Mouse (Mus musculus): ENCODE measurements around the gene Emilin2.

Emilin2 gene

DNA sequence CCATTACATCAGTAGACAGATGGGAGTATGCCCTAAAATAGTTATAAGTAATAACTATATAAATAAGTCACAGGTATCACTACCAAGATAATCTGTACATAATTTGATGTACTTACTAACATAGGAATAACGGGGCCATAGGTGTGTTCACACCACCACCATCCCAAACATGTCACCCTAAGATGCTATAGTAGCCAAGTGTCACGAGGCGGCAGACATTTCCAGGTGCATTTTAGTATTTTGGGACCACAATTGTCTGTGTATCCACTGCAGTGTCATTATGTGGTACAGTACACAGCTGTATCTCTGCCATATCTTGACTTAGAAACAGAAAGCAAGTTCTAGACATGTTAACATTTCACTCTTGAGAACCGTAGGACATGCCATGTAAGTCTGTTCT, 78.6 kb downstream of the Emilin2 start:
- no peak for DNase-seq (ENCODE audit: low spot score)

DNA sequence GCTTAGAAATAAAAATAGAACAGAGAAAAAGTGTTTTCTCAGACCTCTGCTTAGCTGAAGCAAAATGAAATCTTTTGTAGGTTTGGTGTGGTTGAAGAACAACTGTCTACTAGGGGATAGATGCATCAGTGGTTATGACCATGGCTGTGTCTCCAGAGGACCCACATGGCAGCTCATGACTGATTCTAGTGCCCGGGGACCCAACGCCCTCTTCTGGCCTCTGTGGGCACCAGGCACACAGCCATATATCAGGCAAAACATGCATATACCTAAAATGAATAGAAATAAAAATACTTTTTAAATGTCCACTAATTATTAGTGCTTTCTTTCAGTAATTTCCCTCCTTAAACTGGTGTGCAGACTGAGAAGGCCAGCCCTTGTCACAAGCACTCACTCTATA, 79.8 kb downstream of the Emilin2 start:
- DNase-seq (ENCODE audit: low spot score), result no peak

DNA sequence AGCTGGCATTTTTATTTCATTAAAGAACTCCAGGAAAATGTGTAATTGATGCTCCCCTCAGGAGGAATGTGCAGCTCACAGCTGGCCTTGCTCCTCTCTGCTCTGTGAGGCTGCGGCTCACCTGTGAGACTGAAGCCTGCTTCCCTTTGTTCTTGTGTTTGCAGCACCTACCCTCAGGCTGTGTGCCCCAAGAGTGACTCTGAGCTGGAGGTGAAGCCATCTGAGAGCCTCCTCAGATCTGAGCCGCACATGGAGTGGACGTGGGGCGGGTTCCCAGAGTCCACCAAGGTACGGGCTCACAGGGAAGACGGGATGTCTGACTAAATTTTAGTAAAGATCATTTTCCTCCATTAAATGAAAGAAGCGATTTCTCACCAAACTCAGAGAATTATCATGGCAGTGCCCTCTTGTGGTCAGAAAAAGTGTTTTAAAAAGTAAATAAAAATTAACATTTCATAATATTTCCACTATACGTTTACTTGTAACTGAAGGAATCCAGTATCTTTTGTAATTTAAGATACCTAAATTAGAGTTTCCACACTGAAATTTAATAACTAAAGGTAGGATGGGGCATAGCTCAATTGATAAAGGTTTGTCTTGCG, 81.6 kb downstream of the Emilin2 start:
- DNase-seq (ENCODE audit: low spot score), result no peak

DNA sequence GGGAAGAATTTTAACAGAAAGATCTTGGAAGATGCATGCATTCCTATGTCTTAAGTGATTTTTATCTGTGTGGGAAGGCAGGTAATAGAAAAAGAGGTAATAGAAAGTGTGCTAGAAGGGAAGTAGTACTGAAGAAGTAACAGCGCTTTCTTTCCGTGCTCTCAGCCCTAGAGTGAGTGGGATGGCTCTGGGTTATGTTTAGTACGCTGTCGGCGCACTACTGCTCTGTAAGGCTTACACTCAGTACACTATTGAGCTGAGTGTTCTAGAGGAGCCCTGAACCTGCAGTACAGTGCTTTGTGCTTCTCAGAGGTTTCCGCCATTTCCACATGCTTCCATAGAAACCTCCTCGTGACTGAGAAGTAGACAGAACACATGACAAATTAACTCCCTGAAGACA, 83.1 kb downstream of the Emilin2 start:
- DNase-seq (ENCODE audit: low spot score), result no peak

DNA sequence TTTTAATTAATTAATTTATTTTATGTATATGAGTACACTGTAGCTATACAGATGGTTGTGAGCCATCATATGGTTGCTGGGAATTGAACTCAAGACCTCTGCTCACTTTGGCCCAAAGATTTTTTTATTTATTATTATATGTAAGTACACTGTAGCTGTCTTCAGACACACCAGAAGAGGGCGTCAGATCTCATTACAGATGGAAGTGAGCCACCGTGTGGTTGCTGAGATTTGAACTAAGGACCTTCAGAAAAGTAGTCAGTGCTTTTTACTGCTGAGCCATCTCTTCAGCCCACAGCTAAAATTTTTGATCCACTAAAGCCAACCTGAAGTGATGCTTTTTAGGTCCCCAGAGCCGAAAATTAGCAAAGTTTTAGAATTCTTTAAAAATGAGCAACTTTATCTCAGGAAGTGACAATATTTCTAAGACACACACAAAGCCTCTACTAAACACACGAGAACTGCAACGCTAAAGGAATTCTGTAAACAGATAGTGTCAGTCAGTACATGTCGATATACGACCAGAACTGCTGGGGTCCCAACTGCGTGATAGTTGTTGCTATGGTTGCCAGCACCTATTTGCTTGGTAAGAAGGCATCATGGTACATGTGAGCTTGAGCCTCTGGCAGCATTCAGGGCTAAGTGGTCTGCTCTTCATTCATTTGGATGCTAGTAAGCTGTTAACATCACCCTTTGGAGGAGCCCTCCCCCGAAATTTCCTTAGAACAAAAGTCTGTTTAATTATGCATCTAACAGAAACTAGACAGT, 84.5 kb downstream of the Emilin2 start:
- no peak for DNase-seq (ENCODE audit: low spot score)

DNA sequence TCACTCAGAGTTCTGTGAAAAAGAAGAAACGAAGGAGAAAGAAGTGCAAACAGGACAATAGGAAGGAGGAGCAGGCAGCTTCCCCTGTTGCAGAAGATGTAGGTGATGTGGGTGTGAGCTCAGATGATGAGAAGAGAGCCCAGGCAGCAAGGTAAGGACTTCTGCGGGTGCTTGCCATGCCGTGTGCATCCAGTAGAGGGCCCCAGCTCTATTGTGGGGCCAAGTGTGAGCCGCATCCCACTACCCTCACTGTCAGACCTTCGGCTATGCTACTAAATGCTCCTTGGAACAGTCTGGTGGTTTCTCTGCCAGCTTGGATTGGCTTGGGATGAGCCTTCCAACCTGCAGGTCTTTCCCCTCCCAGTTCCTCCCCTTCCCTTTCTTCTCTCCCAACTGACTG, 86.7 kb downstream of the Emilin2 start:
- DNase-seq (ENCODE audit: low spot score), result peak; percentile 17

DNA sequence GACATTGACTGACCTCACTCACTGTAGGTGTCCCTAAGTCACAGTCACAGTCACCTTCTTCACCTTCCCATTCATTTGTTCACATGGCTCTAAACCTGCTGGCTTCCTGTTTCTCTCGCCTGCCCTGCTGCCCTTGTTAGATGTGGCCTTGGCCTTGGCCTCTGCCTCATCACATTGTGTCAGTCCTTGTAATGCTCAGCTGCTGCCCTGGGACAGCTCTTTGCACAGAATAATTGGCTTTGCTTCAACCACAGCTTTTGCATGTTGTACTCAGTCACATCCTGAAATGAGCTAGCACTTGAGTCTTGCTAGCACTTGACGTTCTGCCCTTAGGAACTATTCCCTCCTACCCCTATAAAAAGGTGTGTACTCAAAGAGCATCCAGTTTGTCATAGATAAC, 87.3 kb downstream of the Emilin2 start:
- DNase-seq (ENCODE audit: low spot score), result peak; percentile 10

DNA sequence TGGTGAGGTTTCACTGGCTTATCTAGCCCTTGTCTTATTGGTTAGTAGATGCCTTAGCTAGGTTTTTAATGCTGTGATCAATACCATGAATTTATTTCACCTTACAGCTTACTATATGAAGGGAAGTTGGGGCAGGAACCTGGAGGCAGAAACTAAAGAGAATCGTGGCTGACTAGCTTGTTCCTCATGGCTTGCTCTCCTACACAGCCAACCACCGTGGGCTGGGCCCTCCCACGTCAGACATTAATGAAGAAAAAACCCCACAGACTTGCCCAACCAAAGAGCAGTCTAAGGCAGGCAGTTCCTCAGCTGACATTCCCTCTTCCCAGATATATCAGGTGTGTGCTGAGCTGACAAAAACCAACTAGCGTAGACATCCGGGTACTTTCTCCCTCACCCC, 88.1 kb downstream of the Emilin2 start:
- DNase-seq (ENCODE audit: low spot score), result no peak

- no peak for DNase-seq (ENCODE audit: low spot score)
Measured at GRCm38 (mm10) chr17:71221383-71221782, 90.4 kb downstream of the Emilin2 start.

DNA sequence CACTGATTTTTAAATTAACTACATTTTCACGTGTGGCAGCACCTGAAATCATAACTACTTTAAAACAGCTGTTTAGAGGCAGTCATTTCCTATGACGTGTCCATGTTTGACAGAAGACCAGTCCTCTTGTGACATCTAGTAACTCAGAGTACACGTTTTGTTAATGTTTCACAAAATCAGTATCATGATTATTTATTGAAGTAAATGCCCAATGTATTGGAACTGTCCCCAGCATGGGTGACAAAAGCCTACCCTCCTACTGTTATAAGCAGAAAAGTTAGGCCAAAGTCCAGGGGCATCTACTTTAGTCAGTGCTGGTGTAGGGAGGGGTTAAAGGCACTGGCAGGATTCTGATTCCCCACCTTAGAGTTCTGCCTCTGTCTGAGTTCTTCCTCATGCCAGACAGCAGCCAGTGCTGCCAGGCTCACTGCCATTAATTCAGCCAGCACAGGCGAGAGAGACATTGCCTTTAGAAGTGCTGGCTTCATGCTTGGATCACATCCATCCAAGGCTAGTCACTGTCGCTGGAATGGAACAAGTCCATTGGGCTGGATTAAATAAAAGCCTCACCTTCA, 94.6 kb downstream of the Emilin2 start:
- no peak for DNase-seq (ENCODE audit: low spot score)

GRCm38 (mm10) chr17:71216263-71216662, 95.5 kb downstream of the Emilin2 start:
- DNase-seq (ENCODE audit: low spot score), result no peak

- DNase-seq (ENCODE audit: low spot score), result no peak
Measured at GRCm38 (mm10) chr17:71215241-71215839, 96.4 kb downstream of the Emilin2 start.

DNA sequence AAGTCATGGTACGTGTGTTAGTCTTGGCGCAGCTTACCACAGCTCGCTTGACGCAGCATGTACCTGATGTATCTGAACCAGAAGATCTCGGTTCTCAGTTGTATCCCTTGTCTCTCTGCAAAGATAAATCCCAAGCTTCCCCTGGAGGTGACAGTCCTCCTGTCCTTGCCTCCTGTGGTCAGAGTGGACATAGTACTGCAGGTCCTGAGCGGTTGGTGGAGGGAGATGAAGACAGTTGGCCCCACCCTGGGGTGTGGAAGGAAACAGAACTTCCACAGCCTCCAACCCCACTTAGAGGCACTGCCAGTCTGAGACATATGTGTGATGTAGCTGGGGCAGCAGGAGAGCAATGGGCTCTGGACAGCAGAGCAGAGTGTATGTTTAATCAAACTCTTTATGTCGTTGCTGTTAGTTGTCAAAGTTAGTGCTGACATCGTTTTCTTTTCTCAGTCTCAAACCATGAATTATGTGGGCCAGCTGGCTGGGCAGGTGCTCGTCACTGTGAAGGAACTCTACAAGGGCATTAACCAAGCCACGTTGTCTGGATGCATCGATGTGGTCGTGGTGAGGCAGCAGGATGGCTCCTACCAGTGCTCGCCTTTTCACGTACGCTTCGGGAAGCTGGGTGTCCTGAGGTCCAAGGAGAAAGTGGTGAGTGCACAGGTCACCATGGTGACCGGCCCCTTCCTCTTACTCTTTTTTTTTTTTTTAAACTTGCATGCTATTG, 97.1 kb downstream of the Emilin2 start:
- DNase-seq (ENCODE audit: low spot score), result no peak

- DNase-seq (ENCODE audit: low spot score), result no peak
Measured at GRCm38 (mm10) chr17:71213666-71214065, 98.1 kb downstream of the Emilin2 start.

DNA sequence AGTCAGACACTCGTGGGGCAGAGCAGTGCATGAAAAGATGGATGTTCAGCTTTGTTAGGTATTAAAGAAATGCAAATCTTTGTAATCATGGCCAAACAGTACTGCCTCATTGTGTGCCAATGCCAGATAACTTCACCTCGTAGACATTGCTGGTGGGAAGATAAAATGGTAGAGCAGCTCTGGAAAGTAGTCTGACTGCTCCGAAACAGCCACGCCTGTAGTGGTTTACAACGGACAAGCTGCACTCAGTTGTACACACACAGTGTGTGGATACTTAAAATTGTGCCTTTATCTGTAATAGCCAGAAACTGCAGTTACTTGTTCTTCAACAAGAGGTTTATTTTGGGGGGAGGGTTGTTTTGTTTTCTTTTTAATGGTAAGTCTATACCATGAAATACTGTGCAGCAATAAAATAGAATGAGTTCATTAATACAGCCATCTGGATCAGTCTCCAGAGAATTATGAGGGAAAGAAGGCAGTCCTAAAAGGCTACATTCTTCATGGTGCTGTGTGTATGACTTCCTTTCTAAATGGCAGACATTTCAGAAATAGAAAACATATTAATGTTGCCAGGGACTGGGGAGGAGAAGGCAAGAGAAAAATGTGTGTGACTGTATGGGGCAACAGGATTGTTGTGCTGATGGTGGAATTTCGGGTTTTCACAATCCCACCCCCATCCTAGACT, 99.7 kb downstream of the Emilin2 start:
- DNase-seq (ENCODE audit: low spot score), result no peak

DNA sequence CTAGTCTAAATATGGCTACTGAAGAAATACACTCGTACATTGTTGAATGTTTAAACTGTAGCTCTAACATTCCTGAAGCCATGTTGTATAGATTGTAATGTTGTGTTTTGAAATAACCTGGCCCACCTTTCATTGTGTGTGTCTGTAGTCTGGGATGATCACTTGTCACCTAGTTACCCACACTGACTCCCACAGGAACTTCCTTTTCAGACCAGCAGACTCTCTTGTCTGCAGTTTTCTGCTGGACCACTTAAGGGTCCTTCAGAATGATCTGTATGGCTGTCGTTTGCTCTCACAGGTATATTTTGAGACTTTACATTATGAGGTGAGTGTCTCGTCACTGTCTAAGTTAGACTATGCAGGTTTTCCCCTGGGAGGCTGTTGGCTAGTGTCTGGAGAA, 101.8 kb downstream of the Emilin2 start:
- no peak for DNase-seq (ENCODE audit: low spot score)

DNA sequence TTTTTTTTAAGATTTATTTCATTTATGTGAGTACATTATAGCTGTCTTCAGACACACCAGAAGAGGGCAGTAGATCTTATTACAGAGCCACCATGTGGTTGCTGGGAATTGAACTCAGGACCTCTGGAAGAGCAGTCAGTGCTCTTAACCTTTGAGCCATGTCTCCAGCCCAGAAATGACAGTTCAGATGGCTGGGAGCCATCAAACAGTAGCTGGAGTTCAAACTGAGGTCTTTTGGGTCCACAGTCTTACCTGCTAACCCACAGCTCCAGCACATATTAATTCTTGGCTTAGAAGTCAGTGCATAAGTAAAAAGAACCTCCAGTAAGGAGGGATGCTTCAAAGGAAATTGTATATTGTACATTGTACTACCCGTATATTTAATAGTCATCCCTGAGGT, 102.9 kb downstream of the Emilin2 start:
- DNase-seq (ENCODE audit: low spot score), result no peak

- no peak for DNase-seq (ENCODE audit: low spot score)
Measured at GRCm38 (mm10) chr17:71208376-71208775, 103.4 kb downstream of the Emilin2 start.

DNA sequence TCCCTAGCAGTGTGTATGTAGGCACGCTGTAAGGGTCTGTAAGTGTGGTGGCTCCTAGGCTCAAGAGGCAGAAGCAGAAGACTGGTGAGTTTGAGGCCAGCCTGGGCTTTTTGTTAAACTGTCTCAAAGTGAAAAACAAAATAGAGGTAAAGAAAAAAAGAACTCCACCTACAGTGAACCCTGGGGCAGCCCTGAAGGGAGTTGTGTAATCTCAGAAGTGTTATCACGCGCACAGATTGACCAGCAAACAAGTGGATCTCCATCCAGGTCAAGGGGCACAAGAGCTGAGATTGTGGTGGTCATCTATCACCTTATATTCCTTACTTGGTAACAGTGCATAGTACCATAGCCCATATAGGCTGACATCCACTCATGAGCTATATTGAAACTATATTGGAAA, 104.5 kb downstream of the Emilin2 start:
- no peak for DNase-seq (ENCODE audit: low spot score)

- no peak for DNase-seq (ENCODE audit: low spot score)
Measured at GRCm38 (mm10) chr17:71206136-71206893, 105.5 kb downstream of the Emilin2 start.

DNA sequence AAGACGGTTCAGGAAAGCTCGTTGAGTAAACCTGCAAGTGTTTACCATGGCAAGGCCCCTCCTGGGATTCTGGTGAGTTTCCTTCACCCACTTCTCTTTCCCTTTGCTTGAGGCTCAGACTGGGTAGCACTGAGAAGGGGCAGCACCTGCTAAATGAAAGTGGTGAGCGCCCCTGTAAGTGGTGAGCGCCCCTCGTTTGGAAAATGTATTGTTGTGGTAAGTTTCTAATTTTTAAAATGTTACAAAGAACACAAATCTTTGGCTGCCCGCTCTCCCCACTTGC, 107.0 kb downstream of the Emilin2 start:
- no peak for DNase-seq (ENCODE audit: low spot score)

Measured in T-cell, adult 2 months (primary cell).